Mouse (Mus musculus): ENCODE results near the gene Pla2g6.

The Pla2g6 gene

GRCm38 (mm10) chr15:79322281-79322990 lies 5.8 kb downstream of the Pla2g6 start:
- no peak for DNase-seq (ENCODE audit: low spot score in 2 of 2)

GRCm38 (mm10) chr15:79321733-79322190 lies 6.4 kb downstream of the Pla2g6 start:
- DNase-seq (ENCODE audit: low spot score in 2 of 2), result no peak

- DNase-seq (ENCODE audit: low spot score in 2 of 2), result no peak
Measured at GRCm38 (mm10) chr15:79313848-79314369, 14.3 kb downstream of the Pla2g6 start.

- DNase-seq (ENCODE audit: low spot score in 2 of 2), result no peak
Measured at GRCm38 (mm10) chr15:79307861-79308260, 20.3 kb downstream of the Pla2g6 start.

- DNase-seq (ENCODE audit: low spot score in 2 of 2), result no peak
Measured at GRCm38 (mm10) chr15:79306043-79306637, 22.1 kb downstream of the Pla2g6 start.

- no peak for DNase-seq (ENCODE audit: low spot score in 2 of 2)
Measured at GRCm38 (mm10) chr15:79304832-79305231, 23.4 kb downstream of the Pla2g6 start.

GRCm38 (mm10) chr15:79303725-79304124 lies 24.5 kb downstream of the Pla2g6 start:
- DNase-seq (ENCODE audit: low spot score in 2 of 2), result no peak

GRCm38 (mm10) chr15:79299563-79300155 lies 28.5 kb downstream of the Pla2g6 start:
- no peak for DNase-seq (ENCODE audit: low spot score in 2 of 2)

- no peak for DNase-seq (ENCODE audit: low spot score in 2 of 2)
Measured at GRCm38 (mm10) chr15:79298553-79298952, 29.6 kb downstream of the Pla2g6 start.

- DNase-seq (ENCODE audit: low spot score in 2 of 2), result no peak
Measured at GRCm38 (mm10) chr15:79292779-79293178, 35.4 kb downstream of the Pla2g6 start.

GRCm38 (mm10) chr15:79290340-79290739 lies 37.9 kb downstream of the Pla2g6 start:
- DNase-seq (ENCODE audit: low spot score in 2 of 2), result no peak

- DNase-seq (ENCODE audit: low spot score in 2 of 2), result peak in 1 of 2 experiments; percentile 55
Measured at GRCm38 (mm10) chr15:79289441-79289840, 38.7 kb downstream of the Pla2g6 start.

- peak in 1 of 2 experiments; percentile 51 for DNase-seq (ENCODE audit: low spot score in 2 of 2)
Measured at GRCm38 (mm10) chr15:79288387-79288786, 39.8 kb downstream of the Pla2g6 start.

GRCm38 (mm10) chr15:79287091-79287490 lies 41.1 kb downstream of the Pla2g6 start:
- DNase-seq (ENCODE audit: low spot score in 2 of 2), result peak in 1 of 2 experiments; percentile 56

- peak in 1 of 2 experiments; percentile 57 for DNase-seq (ENCODE audit: low spot score in 2 of 2)
Measured at GRCm38 (mm10) chr15:79286141-79286540, 42.0 kb downstream of the Pla2g6 start.

- DNase-seq (ENCODE audit: low spot score in 2 of 2), result peak in 1 of 2 experiments; percentile 60
Measured at GRCm38 (mm10) chr15:79285399-79285798, 42.8 kb downstream of the Pla2g6 start, which contains the start of gene Baiap2l2. Gene Baiap2l2, minus strand, starts transcription at chr15:79285537.

- DNase-seq (ENCODE audit: low spot score in 2 of 2), result no peak
Measured at GRCm38 (mm10) chr15:79283371-79283770, 44.8 kb downstream of the Pla2g6 start.

GRCm38 (mm10) chr15:79282434-79282833 lies 45.8 kb downstream of the Pla2g6 start:
- DNase-seq (ENCODE audit: low spot score in 2 of 2), result peak in 1 of 2 experiments; percentile 59

GRCm38 (mm10) chr15:79281389-79281788 lies 46.8 kb downstream of the Pla2g6 start:
- peak; percentile 41 to 68 for DNase-seq (ENCODE audit: low spot score in 2 of 2)

GRCm38 (mm10) chr15:79280850-79281249 lies 47.3 kb downstream of the Pla2g6 start:
- peak in 1 of 2 experiments; percentile 62 for DNase-seq (ENCODE audit: low spot score in 2 of 2)

- peak in 1 of 2 experiments; percentile 75 for DNase-seq (ENCODE audit: low spot score in 2 of 2)
Measured at GRCm38 (mm10) chr15:79280209-79280608, 48.0 kb downstream of the Pla2g6 start.

GRCm38 (mm10) chr15:79277728-79278127 lies 50.5 kb downstream of the Pla2g6 start:
- DNase-seq (ENCODE audit: low spot score in 2 of 2), result peak in 1 of 2 experiments; percentile 53
